Mouse (Mus musculus): ENCODE measurements around the gene Hs3st5. TPM values are rescaled to one million over a fixed set of nuclear protein-coding genes. Genes with fewer than 3 reads are reported as not detected.
"Not testable (repeated sequence)": the region's sequence is repeated elsewhere in the genome, so short reads cannot be mapped to it uniquely, and the experiment has no call there.

The Hs3st5 gene
- polyA plus RNA-seq, 1 experiment from 2014 or later, result not detected

- no peaks in the 10 kb centered on the region for H3K9me3 ChIP-seq (replicated peaks)
- H3K36me3 ChIP-seq, result no peaks in the 10 kb centered on the region
- WGBS (ENCODE audit: insufficient replicate concordance), result 2% methylated on average over 18 of the region's 18 CpGs
- ATAC-seq, result no peak
- no peak overlapping the region for H3K27ac ChIP-seq
- H3K4me3 ChIP-seq, result peak overlapping the region; percentile 48; the same call in 1 of the 2 replicates
- peaks cover 42% of the 10 kb centered on the region for H3K27me3 ChIP-seq (replicated peaks)
- no peaks in the 10 kb centered on the region for H3K4me1 ChIP-seq
- H3K9ac ChIP-seq, result no peak overlapping the region
- peak overlapping the region; percentile 69 for H3K4me2 ChIP-seq
Observed at GRCm38 (mm10) chr10:36507991-36508546, 1.5 kb downstream of the Hs3st5 start.

- Histone ChIP-seq H3K9me3 (replicated peaks) (no peaks in the 10 kb centered on the region), H3K4me1 (no peaks in the 10 kb centered on the region), H3K36me3 (no peaks in the 10 kb centered on the region), H3K27me3 (replicated peaks) (peaks cover 42% of the 10 kb centered on the region), H3K27ac (no peak overlapping the region), H3K4me3 (no peak overlapping the region), H3K9ac (no peak overlapping the region), H3K4me2 (no peak overlapping the region)
- ATAC-seq, result no peak
- WGBS (ENCODE audit: insufficient replicate concordance), result 63% methylated on average over 4 of the region's 4 CpGs
Observed at GRCm38 (mm10) chr10:36509477-36509876, 2.9 kb downstream of the Hs3st5 start.

DNA sequence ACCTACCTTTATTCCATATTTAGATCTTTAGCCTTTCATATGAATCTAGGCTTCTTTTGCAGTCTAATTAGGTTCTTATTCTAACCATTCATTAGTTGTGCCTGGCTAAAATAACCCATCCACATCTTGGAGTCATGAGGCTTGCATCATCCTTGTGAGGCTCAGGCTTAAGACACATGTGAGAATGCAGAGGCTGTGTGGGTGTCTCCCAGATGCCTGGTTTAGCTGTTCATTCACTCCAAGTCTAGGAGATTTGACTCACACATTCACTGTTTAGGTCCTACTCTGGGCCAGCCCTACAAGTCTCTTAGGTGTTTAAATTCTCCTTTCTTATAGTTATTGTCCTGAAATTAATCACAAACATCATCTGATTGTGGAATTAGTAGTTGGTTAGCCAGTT, 17.3 kb downstream of the Hs3st5 start:
- no peak overlapping the region for H3K4me3 ChIP-seq
- no peak overlapping the region for H3K27ac ChIP-seq
- H3K9ac ChIP-seq, result no peak overlapping the region
- H3K9me3 ChIP-seq (replicated peaks), result no peaks in the 10 kb centered on the region
- H3K36me3 ChIP-seq, result no peaks in the 10 kb centered on the region
- ATAC-seq, result no peak
- H3K27me3 ChIP-seq (replicated peaks), result no peaks in the 10 kb centered on the region
- H3K4me2 ChIP-seq, result no peak overlapping the region
- no peaks in the 10 kb centered on the region for H3K4me1 ChIP-seq

GRCm38 (mm10) chr10:36533633-36534335, 27.2 kb downstream of the Hs3st5 start:
- no peaks in the 10 kb centered on the region for H3K36me3 ChIP-seq
- H3K27me3 ChIP-seq (replicated peaks), result no peaks in the 10 kb centered on the region
- no peaks in the 10 kb centered on the region for H3K4me1 ChIP-seq
- H3K4me2 ChIP-seq, result no peak overlapping the region
- no peak overlapping the region for H3K4me3 ChIP-seq
- 78% methylated on average over 4 of the region's 4 CpGs for WGBS (ENCODE audit: insufficient replicate concordance)
- ATAC-seq, result no peak
- H3K9ac ChIP-seq, result no peak overlapping the region
- H3K9me3 ChIP-seq (replicated peaks), result no peaks in the 10 kb centered on the region
- no peak overlapping the region for H3K27ac ChIP-seq

- Histone ChIP-seq H3K4me1 (no peaks in the 10 kb centered on the region), H3K4me3 (no peak overlapping the region), H3K9me3 (replicated peaks) (no peaks in the 10 kb centered on the region), H3K9ac (no peak overlapping the region), H3K4me2 (no peak overlapping the region), H3K27me3 (replicated peaks) (no peaks in the 10 kb centered on the region), H3K36me3 (no peaks in the 10 kb centered on the region), H3K27ac (no peak overlapping the region)
- ATAC-seq, result no peak
- 22% methylated on average over 2 of the region's 2 CpGs for WGBS (ENCODE audit: insufficient replicate concordance)
Observed at GRCm38 (mm10) chr10:36546622-36547021, 40.0 kb downstream of the Hs3st5 start.

DNA sequence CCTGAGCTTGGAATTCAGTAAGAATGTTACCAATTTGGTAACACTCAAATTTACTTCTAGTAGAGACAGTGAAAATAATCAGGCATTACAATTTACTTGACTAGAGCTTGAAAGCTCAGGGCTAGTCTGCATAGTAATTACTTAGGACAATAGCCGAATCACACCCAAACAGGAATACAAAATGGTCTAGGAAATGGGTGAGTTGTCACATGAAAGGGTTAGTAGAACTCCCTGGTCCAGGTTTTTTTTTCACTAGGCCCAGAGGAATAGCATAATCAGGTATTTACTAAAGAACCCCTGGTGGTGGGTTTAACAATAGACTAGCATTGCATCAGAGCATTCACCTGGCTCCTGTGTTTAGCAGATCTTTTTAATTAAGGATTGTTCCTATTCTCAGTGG, 41.1 kb downstream of the Hs3st5 start:
- H3K36me3 ChIP-seq; H3K9ac ChIP-seq; H3K9me3 ChIP-seq (replicated peaks); H3K4me1 ChIP-seq; H3K27ac ChIP-seq; H3K4me2 ChIP-seq; H3K27me3 ChIP-seq (replicated peaks); ATAC-seq; H3K4me3 ChIP-seq: not testable (repeated sequence)
- WGBS (ENCODE audit: insufficient replicate concordance), result 74% methylated on average over 1 of the region's 1 CpGs

GRCm38 (mm10) chr10:36554057-36554456, 47.4 kb downstream of the Hs3st5 start:
- Histone ChIP-seq H3K27ac (no peak overlapping the region), H3K4me3 (no peak overlapping the region), H3K4me2 (no peak overlapping the region), H3K4me1 (no peaks in the 10 kb centered on the region), H3K36me3 (no peaks in the 10 kb centered on the region), H3K9ac (no peak overlapping the region), H3K9me3 (replicated peaks) (no peaks in the 10 kb centered on the region), H3K27me3 (replicated peaks) (no peaks in the 10 kb centered on the region)
- 42% methylated on average over 4 of the region's 4 CpGs for WGBS (ENCODE audit: insufficient replicate concordance)
- ATAC-seq, result no peak

DNA sequence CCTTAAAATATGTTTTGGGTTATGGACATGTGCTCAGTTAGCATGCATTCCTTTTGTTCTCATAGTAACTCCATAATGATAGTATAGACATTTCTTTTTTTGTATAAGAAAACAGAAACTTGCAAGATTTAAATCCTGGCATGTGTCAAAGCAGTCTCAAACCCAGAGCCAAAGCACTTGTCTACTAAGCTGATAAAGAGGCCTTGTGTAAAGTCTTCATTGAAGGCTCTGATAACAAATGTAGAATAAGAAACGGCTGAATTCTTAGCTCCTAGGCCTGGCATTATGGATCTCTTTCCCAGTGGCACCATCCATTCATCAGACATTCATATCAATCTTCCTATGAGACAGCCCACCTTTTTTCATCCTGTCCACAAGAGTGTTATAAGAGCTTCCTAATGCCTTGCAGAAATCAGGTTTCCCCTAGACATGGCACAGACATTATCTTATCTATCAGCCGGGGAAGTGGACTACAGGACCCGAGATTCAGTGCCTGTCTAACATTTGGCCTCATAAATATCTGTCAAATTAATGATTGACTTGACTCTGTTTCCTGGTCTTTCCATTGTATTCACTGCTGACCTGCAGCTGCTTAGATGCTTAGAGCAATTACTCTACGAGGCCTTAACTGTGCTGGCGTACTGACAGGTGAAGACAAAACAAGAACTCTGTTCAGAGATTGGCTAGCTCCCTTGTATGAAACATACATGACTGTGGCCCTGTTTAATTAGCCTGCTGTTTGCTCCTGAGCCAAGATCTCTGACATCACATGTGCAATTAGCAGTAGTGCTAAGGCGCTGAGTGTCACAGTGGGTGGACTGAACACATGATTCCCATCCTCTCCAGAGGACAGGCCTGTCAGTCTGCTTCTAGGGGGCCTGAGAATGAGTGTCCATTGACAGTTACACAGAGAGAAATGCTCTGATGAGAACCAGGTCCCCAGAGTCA, 48.6 kb downstream of the Hs3st5 start:
- ATAC-seq, result no peak
- 49% methylated on average over 6 of the region's 6 CpGs for WGBS (ENCODE audit: insufficient replicate concordance)
- Histone ChIP-seq H3K4me1 (no peaks in the 10 kb centered on the region), H3K4me2 (no peak overlapping the region), H3K9me3 (replicated peaks) (no peaks in the 10 kb centered on the region), H3K27me3 (replicated peaks) (no peaks in the 10 kb centered on the region), H3K36me3 (no peaks in the 10 kb centered on the region), H3K27ac (no peak overlapping the region), H3K9ac (no peak overlapping the region), H3K4me3 (no peak overlapping the region)

GRCm38 (mm10) chr10:36556128-36556527, 49.5 kb downstream of the Hs3st5 start:
- no peaks in the 10 kb centered on the region for H3K9me3 ChIP-seq (replicated peaks)
- no peaks in the 10 kb centered on the region for H3K36me3 ChIP-seq
- no peak overlapping the region for H3K9ac ChIP-seq
- no peaks in the 10 kb centered on the region for H3K4me1 ChIP-seq
- no peak overlapping the region for H3K27ac ChIP-seq
- no peak overlapping the region for H3K4me3 ChIP-seq
- no peaks in the 10 kb centered on the region for H3K27me3 ChIP-seq (replicated peaks)
- H3K4me2 ChIP-seq, result no peak overlapping the region
- ATAC-seq, result no peak
- WGBS (ENCODE audit: insufficient replicate concordance), result 60% methylated on average over 2 of the region's 2 CpGs

- H3K27ac ChIP-seq, result no peak overlapping the region
- no peaks in the 10 kb centered on the region for H3K9me3 ChIP-seq (replicated peaks)
- H3K4me3 ChIP-seq, result no peak overlapping the region
- no peaks in the 10 kb centered on the region for H3K4me1 ChIP-seq
- H3K9ac ChIP-seq, result no peak overlapping the region
- no peaks in the 10 kb centered on the region for H3K36me3 ChIP-seq
- H3K27me3 ChIP-seq (replicated peaks), result no peaks in the 10 kb centered on the region
- WGBS (ENCODE audit: insufficient replicate concordance), result 70% methylated on average over 6 of the region's 6 CpGs
- no peak for ATAC-seq
- H3K4me2 ChIP-seq, result no peak overlapping the region
Observed at GRCm38 (mm10) chr10:36557673-36558072, 51.1 kb downstream of the Hs3st5 start.

DNA sequence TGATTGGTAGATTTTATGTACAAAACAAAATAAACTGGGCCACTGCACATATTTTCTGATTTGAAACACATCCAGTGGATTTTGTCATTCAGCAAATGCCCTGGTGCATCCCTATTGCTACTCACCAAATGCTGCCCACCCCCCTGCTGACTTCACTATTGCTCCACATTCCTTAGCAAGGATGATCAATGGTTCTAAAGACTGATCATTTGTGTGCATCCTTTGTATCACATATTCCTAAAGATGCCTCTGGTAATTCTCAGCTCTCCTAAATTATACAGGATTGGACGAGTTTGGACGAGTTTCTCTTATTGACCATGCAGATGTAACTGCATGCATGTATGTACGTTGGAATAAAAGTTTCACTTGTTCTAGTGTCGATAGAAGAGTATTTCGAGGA, 52.1 kb downstream of the Hs3st5 start:
- Histone ChIP-seq H3K27me3 (replicated peaks) (no peaks in the 10 kb centered on the region), H3K9me3 (replicated peaks) (no peaks in the 10 kb centered on the region), H3K36me3 (no peaks in the 10 kb centered on the region), H3K9ac (no peak overlapping the region), H3K4me2 (no peak overlapping the region), H3K4me3 (no peak overlapping the region), H3K27ac (no peak overlapping the region), H3K4me1 (no peaks in the 10 kb centered on the region)
- ATAC-seq, result no peak
- 59% methylated on average over 5 of the region's 5 CpGs for WGBS (ENCODE audit: insufficient replicate concordance)

DNA sequence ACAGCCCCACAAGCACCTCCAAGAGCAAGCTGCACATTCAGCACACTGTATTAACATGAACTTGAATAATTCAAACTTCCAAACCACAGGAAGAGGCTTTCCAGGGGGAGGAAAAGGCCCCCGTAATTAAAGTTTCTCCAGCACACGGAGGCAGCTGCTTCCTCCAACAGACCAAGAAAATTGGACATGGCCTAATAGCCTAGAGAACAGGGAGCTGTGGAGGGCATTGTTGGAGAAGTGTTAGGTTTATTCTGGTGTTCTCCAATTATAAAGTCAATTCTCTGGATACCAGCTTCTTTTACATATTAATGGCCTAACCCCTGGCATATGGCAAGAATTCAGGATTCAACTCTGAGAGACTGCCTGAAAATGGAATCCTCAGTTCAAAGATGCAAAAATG, 60.6 kb downstream of the Hs3st5 start:
- Histone ChIP-seq H3K27ac (no peak overlapping the region), H3K4me1 (no peaks in the 10 kb centered on the region), H3K4me3 (no peak overlapping the region), H3K36me3 (no peaks in the 10 kb centered on the region), H3K27me3 (replicated peaks) (no peaks in the 10 kb centered on the region), H3K9me3 (replicated peaks) (no peaks in the 10 kb centered on the region), H3K4me2 (no peak overlapping the region), H3K9ac (no peak overlapping the region)
- WGBS (ENCODE audit: insufficient replicate concordance), result 38% methylated on average over 2 of the region's 2 CpGs
- no peak for ATAC-seq

Data from liver, embryonic 12.5 days (tissue).